Mouse (Mus musculus) MEL (cell line): ENCODE results near the gene Ttll8. TPM values are rescaled to one million over a fixed set of nuclear protein-coding genes. Genes with fewer than 3 reads are reported as not detected.

Experiments used
- DNase-seq: peaks from one replicate; pipeline ENCODE4 v3.0.0; 2011; ENCODE audit warnings: low read depth, low spot score
- H3K27ac ChIP-seq: 2 replicates; pipeline ENCODE4 v1.5.1; 2012; ENCODE audit warnings: low read depth, mild to moderate bottlenecking, control low read depth, low read length, moderate library complexity; ENCODE audit not compliant: control insufficient read depth
- H3K27me3 ChIP-seq, 2 experiments: fragments of 150-350 bp in 1 of 2; sonication (generic) in 1 of 2; 2 replicates each; pipeline ENCODE4 v1.6.1; 2012; ENCODE audit warnings: low read length in 2 of 2, mild to moderate bottlenecking in 2 of 2, improper control_type of control experiment in 1 of 2, moderate library complexity in 1 of 2; ENCODE audit not compliant: insufficient read depth in 2 of 2, control insufficient read depth in 1 of 2
- H3K36me3 ChIP-seq, 2 experiments: 2 replicates each; pipeline ENCODE4 v1.6.1; 2012 to 2014; ENCODE audit warnings: low read length in 2 of 2, improper control_type of control experiment in 1 of 2, inconsistent platforms in 1 of 2, mild to moderate bottlenecking in 1 of 2; ENCODE audit not compliant: insufficient read depth in 2 of 2, control insufficient read depth in 1 of 2
- H3K4me1 ChIP-seq, 2 experiments: fragments of 150-350 bp in 1 of 2; sonication (generic) in 1 of 2; 2 replicates each; pipeline ENCODE4 v1.6.1; 2012; ENCODE audit warnings: low read length in 2 of 2, improper control_type of control experiment in 1 of 2, mild to moderate bottlenecking in 1 of 2; ENCODE audit not compliant: insufficient read depth in 2 of 2, control insufficient read depth in 1 of 2
- H3K4me3 ChIP-seq, 2 experiments: fragments of 150-350 bp in 1 of 2; sonication (generic) in 1 of 2; 2 replicates each; pipeline ENCODE4 v1.5.1; 2012; ENCODE audit warnings: low read depth in 2 of 2, low read length in 2 of 2, mild to moderate bottlenecking in 2 of 2, moderate library complexity in 2 of 2, control low read depth in 1 of 2, improper control_type of control experiment in 1 of 2; ENCODE audit not compliant: control insufficient read depth in 1 of 2, insufficient read depth in 1 of 2
- H3K79me2 ChIP-seq: 2 replicates; pipeline ENCODE4 v1.6.1; 2012; ENCODE audit warnings: mild to moderate bottlenecking, low read length, moderate library complexity; ENCODE audit not compliant: control insufficient read depth, poor library complexity, insufficient read depth
- H3K9ac ChIP-seq: 2 replicates; pipeline ENCODE4 v1.6.1; 2012; ENCODE audit warnings: low read depth, mild to moderate bottlenecking, control low read depth, low read length, moderate library complexity; ENCODE audit not compliant: control insufficient read depth, poor library complexity, severe bottlenecking
- H3K9me3 ChIP-seq: fragments of 150-350 bp; sonication (generic); replicated peaks from 2 replicates; pipeline ENCODE4 v1.6.1; 2012; ENCODE audit warnings: mild to moderate bottlenecking, low read length, improper control_type of control experiment, moderate library complexity; ENCODE audit not compliant: insufficient read depth
- BHLHE40 ChIP-seq: IDR thresholded peaks from 2 replicates; pipeline ENCODE4 v1.6.1; 2012; ENCODE audit warnings: low read depth, mild to moderate bottlenecking, inconsistent platforms, low read length, improper control_type of control experiment, borderline replicate concordance
- CHD1 ChIP-seq: IDR thresholded peaks from 2 replicates; pipeline ENCODE4 v1.6.1; 2012; ENCODE audit warnings: low read depth, mild to moderate bottlenecking, inconsistent platforms, low read length, improper control_type of control experiment
- CHD2 ChIP-seq: IDR thresholded peaks from 2 replicates; pipeline ENCODE4 v1.6.1; 2011; ENCODE audit warnings: low read length, improper control_type of control experiment
- ETS1 ChIP-seq: IDR thresholded peaks from 2 replicates; pipeline ENCODE4 v1.6.1; 2012; ENCODE audit warnings: low read depth, mild to moderate bottlenecking, inconsistent platforms, low read length, improper control_type of control experiment, moderate library complexity
- GATA1 ChIP-seq: IDR thresholded peaks from 2 replicates; pipeline ENCODE4 v1.6.1; 2011; ENCODE audit warnings: low read depth, low read length, improper control_type of control experiment
- HCFC1 ChIP-seq: IDR thresholded peaks from 2 replicates; pipeline ENCODE4 v1.6.1; 2012; ENCODE audit warnings: low read depth, mild to moderate bottlenecking, inconsistent platforms, low read length, improper control_type of control experiment, moderate library complexity
- JUND ChIP-seq: IDR thresholded peaks from 2 replicates; pipeline ENCODE4 v1.6.1; 2011; ENCODE audit warnings: low read depth, mild to moderate bottlenecking, improper control_type of control experiment, low read length
- KAT2A ChIP-seq: conservative IDR thresholded peaks from 2 replicates; pipeline ENCODE4 v1.6.1; 2012; ENCODE audit warnings: low read depth, low read length, improper control_type of control experiment, inconsistent platforms
- MAFK ChIP-seq: IDR thresholded peaks from 2 replicates; pipeline ENCODE4 v1.6.1; 2011; ENCODE audit warnings: low read depth, mild to moderate bottlenecking, low read length, improper control_type of control experiment, borderline replicate concordance
- MAX ChIP-seq: IDR thresholded peaks from 2 replicates; pipeline ENCODE4 v1.6.1; 2011; ENCODE audit warnings: low read length, improper control_type of control experiment
- MEF2A ChIP-seq: IDR thresholded peaks from 2 replicates; pipeline ENCODE4 v1.6.1; 2014; ENCODE audit warnings: low read depth, mild to moderate bottlenecking, inconsistent platforms, low read length, improper control_type of control experiment; ENCODE audit not compliant: poor library complexity, insufficient replicate concordance, severe bottlenecking; ENCODE audit errors: extremely low read depth
- MXI1 ChIP-seq: IDR thresholded peaks from 2 replicates; pipeline ENCODE4 v1.6.1; 2011; ENCODE audit warnings: mild to moderate bottlenecking, low read depth, low read length, improper control_type of control experiment
- MYC ChIP-seq: IDR thresholded peaks from 2 replicates; pipeline ENCODE4 v1.6.1; 2011; ENCODE audit warnings: low read depth, mild to moderate bottlenecking, low read length, improper control_type of control experiment, moderate library complexity
- NRF1 ChIP-seq: IDR thresholded peaks from 2 replicates; pipeline ENCODE4 v1.6.1; 2014; ENCODE audit warnings: low read depth, mild to moderate bottlenecking, inconsistent platforms, low read length, improper control_type of control experiment, moderate library complexity; ENCODE audit not compliant: poor library complexity, insufficient read depth, severe bottlenecking
- POLR2AphosphoS5 ChIP-seq: IDR thresholded peaks from 2 replicates; pipeline ENCODE4 v1.6.1; 2012; ENCODE audit warnings: low read depth, borderline replicate concordance, mild to moderate bottlenecking, inconsistent platforms, low read length, moderate library complexity, mixed read lengths
- TBP ChIP-seq: IDR thresholded peaks from 2 replicates; pipeline ENCODE4 v1.8.0; 2011; ENCODE audit warnings: low read depth, low read length, improper control_type of control experiment
- TCF12 ChIP-seq: IDR thresholded peaks from 2 replicates; pipeline ENCODE4 v1.6.1; 2014; ENCODE audit warnings: low read depth, mild to moderate bottlenecking, inconsistent platforms, low read length, improper control_type of control experiment, moderate library complexity
- UBTF ChIP-seq: IDR thresholded peaks from 2 replicates; pipeline ENCODE4 v1.6.1; 2012; ENCODE audit warnings: low read depth, mild to moderate bottlenecking, inconsistent platforms, low read length, improper control_type of control experiment, moderate library complexity, borderline replicate concordance; ENCODE audit not compliant: insufficient read depth
- USF2 ChIP-seq, 2 experiments: IDR thresholded peaks; 2 replicates each; pipeline ENCODE4 v1.6.1; 2011 to 2012; ENCODE audit warnings: improper control_type of control experiment in 2 of 2, low read length in 2 of 2, borderline replicate concordance in 1 of 2, inconsistent platforms in 1 of 2, low read depth in 1 of 2, mild to moderate bottlenecking in 1 of 2; ENCODE audit not compliant: insufficient read depth in 1 of 2
- ZC3H11A ChIP-seq: IDR thresholded peaks from 2 replicates; pipeline ENCODE4 v1.6.1; 2012; ENCODE audit warnings: low read depth, mild to moderate bottlenecking, inconsistent platforms, low read length, improper control_type of control experiment
- ZKSCAN1 ChIP-seq: IDR thresholded peaks from 2 replicates; pipeline ENCODE4 v1.6.1; 2012; ENCODE audit warnings: low read depth, mild to moderate bottlenecking, inconsistent platforms, low read length, improper control_type of control experiment, moderate library complexity
- ZMIZ1 ChIP-seq: IDR thresholded peaks from 2 replicates; pipeline ENCODE4 v1.6.1; 2012; ENCODE audit warnings: low read depth, mild to moderate bottlenecking, inconsistent platforms, low read length, improper control_type of control experiment, moderate library complexity
- polyA plus RNA-seq, 2 experiments: library from polyadenylated mRNA; stranded (reverse) in 1 of 2; unstranded in 1 of 2; fragments of >175 nt in 1 of 2; fragments of >200 nt in 1 of 2; gene quantifications; 2 replicates each; pipeline versions ENCODE4 v1.2.1 to v1.2.4; 2012; ENCODE audit warnings: low replicate concordance in 2 of 2, low read depth in 1 of 2; ENCODE audit not compliant: insufficient read length in 2 of 2, insufficient read depth in 1 of 2, missing spikeins in 1 of 2
- total RNA-seq: library from RNA; depleted of rRNA; stranded (reverse); fragments of 300-350 nt; gene quantifications from 2 replicates; pipeline ENCODE4 v1.2.3, GENCODE M21; 2012

Gene Ttll8
- total and polyA plus RNA-seq, 3 experiments, result not detected

GRCm38 (mm10) chr15:88917126-88917525 lies 37.1 kb downstream of the Ttll8 start:
- no peak for TF ChIP-seq MAX
- no peak for TF ChIP-seq MYC
- TF ChIP-seq MXI1, result no peak
- no peak for TF ChIP-seq POLR2AphosphoS5
- TF ChIP-seq CHD2, result no peak

DNA sequence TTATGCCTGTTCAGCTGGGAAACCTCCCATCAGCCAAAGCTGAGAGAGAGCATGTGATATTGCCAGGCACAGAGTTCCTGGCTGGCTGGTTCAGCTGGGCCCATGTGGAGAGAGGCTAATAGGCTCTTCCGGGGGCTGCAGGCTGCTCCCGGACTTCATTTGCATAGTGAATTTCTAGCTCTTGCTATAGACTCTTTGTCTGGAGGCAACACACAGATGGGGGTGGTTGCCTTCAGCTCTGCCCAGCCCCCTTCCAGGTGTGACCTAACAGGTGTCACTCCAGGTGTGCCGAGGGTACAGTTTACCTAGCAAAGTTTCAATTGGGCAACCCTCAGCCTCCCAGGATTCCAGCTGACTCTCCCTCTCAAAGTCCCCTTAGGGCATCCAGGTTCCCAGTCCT lies 37.9 kb downstream of the Ttll8 start:
- TF ChIP-seq TBP (no peak), USF2 (IDR thresholded peaks at IDR 0.05; ENCODE audit: borderline replicate concordance in 1 of 2, insufficient read depth in 1 of 2, low read depth in 1 of 2, low read length in 2 of 2) (no peak), ZKSCAN1 (no peak), BHLHE40 (no peak), ETS1 (no peak), HCFC1 (no peak), GATA1 (no peak), ZMIZ1 (no peak)
- TF ChIP-seq, all 39 proteins: peak for 0
- DNase-seq, result no peak
- Histone ChIP-seq H3K9me3 (no peaks in the 10 kb centered on the region), H3K9ac (no peak overlapping the region), H3K4me3 (no peak overlapping the region), H3K36me3 (no peaks in the 10 kb centered on the region), H3K4me1 (no peaks in the 10 kb centered on the region), H3K27me3 (peaks cover 0 to 4% of the 10 kb centered on the region in 2 experiments; a peak in 2 of 4 replicates), H3K79me2 (no peaks in the 10 kb centered on the region), H3K27ac (no peak overlapping the region)

More at GRCm38 (mm10) chr15:88917126-88917525, 37.1 kb downstream of the Ttll8 start:
- Histone ChIP-seq H3K27ac (no peak overlapping the region), H3K9ac (no peak overlapping the region), H3K79me2 (no peaks in the 10 kb centered on the region), H3K4me1 (no peaks in the 10 kb centered on the region), H3K27me3 (peaks cover 0 to 6% of the 10 kb centered on the region in 2 experiments; a peak in 2 of 4 replicates), H3K9me3 (no peaks in the 10 kb centered on the region), H3K4me3 (no peak overlapping the region), H3K36me3 (no peaks in the 10 kb centered on the region)
- no peak for DNase-seq

DNA sequence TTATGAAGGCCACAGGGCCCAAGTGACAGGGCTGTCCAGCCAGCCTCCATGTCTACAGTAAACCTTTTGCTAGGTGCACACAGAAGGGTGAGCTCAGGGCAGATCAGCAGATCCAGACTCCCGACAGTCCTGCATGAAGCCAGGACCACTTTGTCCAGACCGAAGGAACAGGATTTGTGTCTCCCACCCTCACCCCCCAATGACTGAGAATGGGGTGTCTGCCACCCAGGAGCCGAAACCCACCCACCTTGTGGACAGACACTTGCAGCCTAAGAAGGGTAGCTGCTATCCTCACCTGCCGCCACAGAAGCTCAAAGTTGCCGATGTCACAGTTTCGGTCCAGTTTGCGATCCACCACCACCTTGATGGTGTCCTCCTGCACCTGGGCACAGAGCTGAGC lies 39.2 kb downstream of the Ttll8 start:
- TF ChIP-seq BHLHE40 (no peak), MAFK (no peak), MAX (no peak), JUND (no peak), POLR2AphosphoS5 (no peak), ZC3H11A (no peak), KAT2A (no peak), UBTF (no peak), MYC (no peak), NRF1 (no peak), CHD1 (no peak), MEF2A (no peak), TBP (no peak), TCF12 (no peak), USF2 (IDR thresholded peaks at IDR 0.05; ENCODE audit: borderline replicate concordance in 1 of 2, insufficient read depth in 1 of 2, low read depth in 1 of 2, low read length in 2 of 2) (no peak)
- Histone ChIP-seq H3K27ac (no peak overlapping the region), H3K9ac (no peak overlapping the region), H3K4me1 (no peaks in the 10 kb centered on the region), H3K9me3 (no peaks in the 10 kb centered on the region), H3K4me3 (no peak overlapping the region), H3K79me2 (no peaks in the 10 kb centered on the region), H3K27me3 (peaks cover 0 to 4% of the 10 kb centered on the region in 2 experiments; a peak in 2 of 4 replicates), H3K36me3 (no peaks in the 10 kb centered on the region)
- no peak for DNase-seq
